Mouse (Mus musculus) neural tube, embryonic 11.5 days (tissue): ENCODE measurements around the gene Cldn1. TPM values are rescaled to one million over a fixed set of nuclear protein-coding genes. Genes with fewer than 3 reads are reported as not detected.

Source experiments
- ATAC-seq: fragments of 200-750 bp; cut with Nextera tagmentation; 2 replicates; pipeline ENCODE4 v1.8.0; 2017; ENCODE audit warnings: moderate number of reproducible peaks, mild to moderate bottlenecking, moderate TSS enrichment, moderate library complexity; ENCODE audit not compliant: insufficient read depth, low FRiP score, low TSS enrichment
- DNase-seq: peaks from one replicate; pipeline ENCODE4 v3.0.0-alpha.2; 2015; ENCODE audit warnings: low spot score
- H3K27ac ChIP-seq: fragments of 300-500 bp; sonication (generic); 2 replicates; pipeline ENCODE4 v1.5.1; 2014; ENCODE audit warnings: low read depth, mild to moderate bottlenecking, low read length
- H3K27me3 ChIP-seq: fragments of 300-500 bp; sonication (generic); 2 replicates; pipeline ENCODE4 v1.6.1; 2014; ENCODE audit warnings: mild to moderate bottlenecking, low read length, mixed read lengths; ENCODE audit not compliant: control insufficient read depth, insufficient read depth
- H3K36me3 ChIP-seq: fragments of 300-500 bp; sonication (generic); 2 replicates; pipeline ENCODE4 v1.6.1; 2014; ENCODE audit warnings: mild to moderate bottlenecking, low read length, moderate library complexity, mixed read lengths; ENCODE audit not compliant: control insufficient read depth, insufficient read depth
- H3K4me1 ChIP-seq: fragments of 300-500 bp; sonication (generic); 2 replicates; pipeline ENCODE4 v1.6.1; 2014; ENCODE audit warnings: low read length, mixed read lengths; ENCODE audit not compliant: control insufficient read depth, insufficient read depth
- H3K4me2 ChIP-seq: fragments of 300-500 bp; sonication (generic); 2 replicates; pipeline ENCODE4 v1.6.1; 2014; ENCODE audit warnings: low read depth, mild to moderate bottlenecking, moderate library complexity
- H3K4me3 ChIP-seq: fragments of 300-500 bp; sonication (generic); 2 replicates; pipeline ENCODE4 v1.5.1; 2014; ENCODE audit warnings: low read depth, low read length
- H3K9ac ChIP-seq: fragments of 300-500 bp; sonication (generic); 2 replicates; pipeline ENCODE4 v1.6.1; 2014; ENCODE audit warnings: mild to moderate bottlenecking, low read length
- H3K9me3 ChIP-seq: fragments of 300-500 bp; sonication (generic); 2 replicates; pipeline ENCODE4 v1.6.1; 2016; ENCODE audit warnings: low read length; ENCODE audit not compliant: control insufficient read depth
- WGBS: fragments of 180-500 bp; shearing (Covaris S2); extraction: QIAGEN DNeasy Blood & Tissue Kit; methylation state at CpG from one replicate; pipeline ENCODE4 v1.1.7; 2014; 5-methylcytosine and 5-hydroxymethylcytosine counted together
- polyA plus RNA-seq: library from polyadenylated mRNA; unstranded; fragments of >200 nt; fragmentation: Nextera tagmentation; extraction: Ambion mirVana; gene quantifications from 2 replicates; pipeline ENCODE4 v1.2.1, GENCODE M21; 2014

The Cldn1 gene
- polyA plus RNA-seq = 2.7 and 4.8 TPM in 2 replicates

DNA sequence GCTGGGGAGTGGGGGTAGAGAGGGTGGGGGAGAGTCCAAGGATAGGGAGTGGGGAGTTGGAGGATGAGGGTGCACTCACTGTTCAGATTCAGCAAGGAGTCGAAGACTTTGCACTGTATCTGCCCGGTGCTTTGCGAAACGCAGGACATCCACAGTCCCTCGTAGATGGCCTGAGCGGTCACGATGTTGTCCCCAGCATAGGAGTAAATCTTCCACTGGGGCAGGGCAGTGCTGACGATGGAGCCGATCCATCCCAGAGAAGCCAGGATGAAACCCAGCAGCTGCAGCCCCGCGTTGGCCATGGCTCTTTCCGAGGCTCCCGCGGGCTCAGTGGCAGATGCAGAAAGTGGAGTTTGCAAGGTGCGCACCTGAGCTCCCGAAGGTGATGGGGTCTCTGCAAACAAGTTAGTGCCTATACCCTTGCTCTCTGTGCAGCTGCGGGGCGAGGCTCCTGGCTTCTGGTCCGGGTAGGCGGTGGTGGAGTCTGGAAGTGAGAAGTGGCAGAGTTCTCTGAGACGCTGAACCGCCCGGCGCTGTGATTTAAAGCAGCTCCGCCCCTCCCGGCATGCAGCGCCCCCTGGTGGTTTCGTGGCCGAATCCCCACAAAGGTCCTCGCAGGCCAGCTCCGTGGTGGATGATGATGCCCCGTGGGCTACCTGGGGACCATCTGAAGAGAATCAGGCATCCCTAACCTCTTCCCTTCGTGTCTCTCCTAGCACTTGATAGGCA, at the start of gene Cldn1:
TSS of gene Cldn1 (minus strand) at position 517 of the 729 bp plus-strand sequence.
- H3K36me3 ChIP-seq = no peaks in the 10 kb centered on the region
- H3K9ac ChIP-seq = peak within 1 kb of the TSS; percentile 52
- DNase-seq (peak; percentile 90), ATAC-seq (peak; percentile 89)
- H3K4me2 ChIP-seq = peak within 1 kb of the TSS; percentile 84
- H3K27ac ChIP-seq = no peak within 1 kb of the TSS
- peak within 1 kb of the TSS; percentile 40 for H3K4me3 ChIP-seq
- H3K9me3 ChIP-seq = no peaks in the 10 kb centered on the region
- 4% methylated on average over 33 of the region's 33 CpGs for WGBS
- H3K4me1 ChIP-seq = no peaks in the 10 kb centered on the region
- no peaks in the 10 kb centered on the region for H3K27me3 ChIP-seq

DNA sequence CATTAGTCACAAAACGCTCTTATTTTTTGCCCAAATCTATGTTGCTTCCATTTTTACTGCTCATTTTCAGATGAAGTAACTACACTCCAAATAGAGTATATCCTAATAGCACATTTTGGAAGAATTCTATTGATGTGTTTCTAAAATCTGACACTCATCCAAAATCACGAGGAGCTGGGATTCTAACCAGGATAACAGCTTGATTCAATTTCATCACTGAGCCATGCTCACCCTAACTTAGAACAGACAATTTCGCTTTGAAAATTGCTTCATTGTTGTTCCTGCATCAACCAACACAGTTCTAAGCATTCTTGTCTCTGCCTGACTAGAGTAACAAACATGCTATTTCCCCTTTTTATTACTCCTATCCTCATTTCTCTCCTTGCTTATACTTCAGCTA, 47.0 kb upstream of the Cldn1 start:
- no peak overlapping the region for H3K4me3 ChIP-seq
- no peak overlapping the region for H3K9ac ChIP-seq
- no peak overlapping the region for H3K4me2 ChIP-seq
- 94% methylated on average over 3 of the region's 3 CpGs for WGBS
- H3K4me1 ChIP-seq = no peaks in the 10 kb centered on the region
- no peak overlapping the region for H3K27ac ChIP-seq
- no peak for ATAC-seq
- H3K36me3 ChIP-seq = no peaks in the 10 kb centered on the region
- H3K27me3 ChIP-seq = no peaks in the 10 kb centered on the region
- no peaks in the 10 kb centered on the region for H3K9me3 ChIP-seq
- no peak for DNase-seq

DNA sequence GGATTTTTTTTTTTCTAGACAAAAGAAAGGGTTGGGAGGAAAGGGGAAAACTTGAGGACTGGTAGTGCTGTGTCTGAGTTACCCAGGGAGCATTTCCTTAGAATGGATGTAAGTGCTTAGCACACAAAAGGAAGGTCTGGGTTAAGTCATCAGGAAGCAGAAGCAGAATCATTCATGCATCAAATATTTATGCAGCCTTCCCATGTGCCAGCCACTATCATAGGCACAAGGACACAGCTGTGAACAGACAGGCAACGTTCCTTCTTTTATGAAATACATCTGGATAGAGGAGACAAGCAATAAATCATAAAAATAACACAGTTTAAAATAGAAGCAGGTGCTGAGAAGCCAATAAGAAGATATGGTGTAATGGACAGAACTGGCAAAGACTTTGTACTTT, 32.4 kb upstream of the Cldn1 start:
- Histone ChIP-seq H3K36me3 (no peaks in the 10 kb centered on the region), H3K9me3 (no peaks in the 10 kb centered on the region), H3K4me3 (no peak overlapping the region), H3K4me1 (no peaks in the 10 kb centered on the region), H3K9ac (no peak overlapping the region), H3K27me3 (no peaks in the 10 kb centered on the region), H3K4me2 (no peak overlapping the region), H3K27ac (no peak overlapping the region)
- no peak for DNase-seq
- ATAC-seq = 0 out of 2 replicates have a peak, but pooled peaks have one; percentile 38
- 49% methylated on average over 1 of the region's 1 CpGs for WGBS

DNA sequence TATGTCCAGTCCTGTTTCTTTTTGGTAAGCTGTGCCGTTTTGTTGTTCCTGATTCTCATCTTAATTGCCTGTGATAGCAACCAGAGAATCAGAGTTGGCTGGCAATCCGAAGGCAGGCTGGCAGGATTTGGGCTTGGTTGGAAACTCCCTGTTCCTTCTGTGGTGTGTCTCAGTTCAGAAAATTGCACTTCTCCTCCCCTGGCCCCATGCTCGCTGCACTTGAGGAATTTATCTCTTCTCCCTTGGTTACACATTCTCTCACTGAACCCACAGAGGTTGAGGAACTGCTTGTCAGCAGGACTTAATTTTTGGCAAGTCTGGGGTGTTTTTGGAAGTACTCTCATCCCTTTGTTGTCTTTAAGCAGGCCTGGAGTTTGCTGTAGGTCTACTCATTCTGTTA, 29.3 kb upstream of the Cldn1 start:
- WGBS = 68% methylated on average over 3 of the region's 3 CpGs
- no peaks in the 10 kb centered on the region for H3K36me3 ChIP-seq
- no peaks in the 10 kb centered on the region for H3K9me3 ChIP-seq
- H3K27ac ChIP-seq = no peak overlapping the region
- ATAC-seq (no peak), DNase-seq (no peak)
- no peak overlapping the region for H3K9ac ChIP-seq
- no peak overlapping the region for H3K4me3 ChIP-seq
- H3K4me2 ChIP-seq = no peak overlapping the region
- H3K27me3 ChIP-seq = no peaks in the 10 kb centered on the region
- no peaks in the 10 kb centered on the region for H3K4me1 ChIP-seq

DNA sequence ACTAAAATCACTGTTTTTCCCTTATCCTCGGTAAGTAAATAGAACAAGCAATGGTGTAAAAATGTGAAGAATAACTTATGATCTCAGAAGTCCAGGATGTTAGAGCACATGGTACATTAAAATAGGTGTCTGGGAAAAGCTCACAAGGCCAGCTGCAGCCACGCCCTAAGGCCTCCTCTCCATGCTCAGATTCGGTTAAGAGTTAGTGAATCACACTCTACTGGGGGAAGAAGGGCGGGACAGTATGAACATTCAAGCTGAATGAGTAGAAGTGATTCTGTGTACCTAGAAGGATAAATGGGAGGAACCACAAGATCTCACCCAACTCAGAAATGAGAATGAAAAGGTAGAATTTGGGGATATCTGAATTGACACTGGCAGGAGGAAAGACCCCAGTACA, 28.9 kb upstream of the Cldn1 start:
- no peak overlapping the region for H3K4me3 ChIP-seq
- DNase-seq = no peak

DNA sequence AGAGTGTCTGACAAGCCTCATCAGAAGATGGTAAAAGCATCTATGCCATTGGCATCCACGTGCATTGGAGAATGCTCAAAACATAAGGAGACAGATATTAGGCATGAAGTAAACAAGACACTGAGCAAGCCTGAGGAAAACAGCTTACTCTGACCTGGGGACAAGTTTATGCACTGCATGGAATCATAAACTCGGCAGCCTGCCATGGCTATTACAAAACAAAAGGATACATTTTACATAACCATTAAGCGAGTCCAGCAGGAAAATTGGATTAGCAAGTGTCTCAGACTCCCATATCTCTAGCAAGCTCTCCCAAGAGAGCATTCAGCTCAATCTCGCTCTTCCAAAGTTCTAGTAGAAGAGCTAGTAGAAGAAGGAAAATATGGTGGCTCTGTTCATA, 19.3 kb upstream of the Cldn1 start:
- DNase-seq (no peak), ATAC-seq (no peak)
- Histone ChIP-seq H3K9ac (no peak overlapping the region), H3K27ac (no peak overlapping the region), H3K9me3 (no peaks in the 10 kb centered on the region), H3K4me2 (no peak overlapping the region), H3K4me1 (no peaks in the 10 kb centered on the region), H3K36me3 (no peaks in the 10 kb centered on the region), H3K27me3 (no peaks in the 10 kb centered on the region), H3K4me3 (no peak overlapping the region)
- WGBS = 83% methylated on average over 4 of the region's 4 CpGs

More for the DNA sequence above, 28.9 kb upstream of the Cldn1 start:
- Histone ChIP-seq H3K27ac (no peak overlapping the region), H3K4me2 (no peak overlapping the region), H3K4me1 (no peaks in the 10 kb centered on the region), H3K36me3 (no peaks in the 10 kb centered on the region), H3K9ac (no peak overlapping the region), H3K27me3 (no peaks in the 10 kb centered on the region), H3K9me3 (no peaks in the 10 kb centered on the region)
- ATAC-seq = no peak
- 83% methylated on average over 4 of the region's 4 CpGs for WGBS

DNA sequence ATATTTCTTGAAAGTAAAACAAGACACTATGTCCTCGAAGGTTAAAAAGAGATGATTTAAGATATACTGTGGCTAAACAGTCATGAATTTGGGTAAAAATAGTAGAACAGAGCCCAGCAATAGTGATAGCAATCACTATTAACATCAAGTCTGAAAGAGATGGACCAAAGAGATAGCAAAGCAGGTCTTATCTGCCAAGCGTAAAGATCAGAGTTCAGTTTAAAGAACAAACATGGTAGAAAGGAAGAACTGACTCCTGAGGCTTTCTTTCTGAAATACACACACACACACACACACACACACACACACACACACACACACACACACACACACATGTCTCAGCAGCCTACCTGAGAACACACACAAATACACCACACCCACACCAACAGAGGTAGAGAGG, 14.5 kb upstream of the Cldn1 start:
- H3K36me3 ChIP-seq = no peaks in the 10 kb centered on the region
- no peak overlapping the region for H3K27ac ChIP-seq
- DNase-seq = no peak
- 94% methylated on average over 2 of the region's 2 CpGs for WGBS
- H3K4me2 ChIP-seq = no peak overlapping the region
- H3K27me3 ChIP-seq = no peaks in the 10 kb centered on the region
- H3K4me3 ChIP-seq = no peak overlapping the region
- H3K9ac ChIP-seq = no peak overlapping the region
- H3K4me1 ChIP-seq = no peaks in the 10 kb centered on the region
- no peak for ATAC-seq
- no peaks in the 10 kb centered on the region for H3K9me3 ChIP-seq

DNA sequence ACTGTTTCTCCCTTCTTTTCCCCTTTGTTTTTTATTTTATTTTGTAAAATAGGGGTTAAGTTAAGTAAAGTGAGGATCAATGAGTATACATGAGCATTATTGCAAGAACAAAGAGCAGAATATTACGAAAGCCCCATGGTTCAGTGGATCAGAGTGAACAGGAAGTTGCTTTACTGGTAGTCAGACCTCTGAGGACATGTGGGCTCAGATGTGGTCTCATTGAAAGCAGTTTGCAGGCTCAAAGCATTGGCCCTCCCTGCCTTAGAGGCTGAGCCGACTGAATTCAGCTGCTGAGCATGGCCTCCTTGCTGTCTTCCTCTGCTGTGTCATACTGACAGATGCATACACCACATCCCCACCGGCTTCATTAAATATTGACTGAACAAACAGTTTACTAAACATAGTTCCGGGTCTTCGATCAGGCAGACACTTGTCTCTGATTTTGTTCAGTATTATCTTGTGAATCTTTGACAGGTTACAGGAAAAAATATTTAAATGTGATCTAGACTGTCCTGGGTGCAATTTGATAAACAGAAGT, 12.5 kb upstream of the Cldn1 start:
- 86% methylated on average over 5 of the region's 5 CpGs for WGBS
- DNase-seq (no peak), ATAC-seq (no peak)

DNA sequence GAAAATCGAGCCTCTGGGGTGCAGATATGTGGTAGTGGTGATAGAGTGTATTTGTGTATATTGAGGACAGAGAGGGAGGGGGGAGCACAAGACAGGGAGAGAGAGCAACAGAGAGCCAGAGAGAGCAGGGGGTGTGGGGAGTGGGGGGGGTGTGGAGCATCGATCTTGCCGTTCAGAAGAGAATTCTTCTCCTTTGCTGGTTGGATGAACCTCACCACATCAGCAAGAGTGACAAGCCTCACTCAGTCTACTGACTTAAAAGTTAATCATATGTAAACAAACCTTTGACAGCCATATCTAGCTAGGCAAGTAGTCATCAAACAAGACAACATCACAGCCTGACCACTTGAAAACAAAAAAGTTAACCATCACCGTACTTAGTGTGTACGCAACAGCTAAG, 5.5 kb upstream of the Cldn1 start:
- no peak for DNase-seq
- no peaks in the 10 kb centered on the region for H3K9me3 ChIP-seq
- no peak overlapping the region for H3K4me2 ChIP-seq
- H3K27me3 ChIP-seq = no peaks in the 10 kb centered on the region
- ATAC-seq = no peak
- no peak overlapping the region for H3K27ac ChIP-seq
- 88% methylated on average over 5 of the region's 5 CpGs for WGBS
- no peak overlapping the region for H3K9ac ChIP-seq
- H3K4me1 ChIP-seq = no peaks in the 10 kb centered on the region
- H3K36me3 ChIP-seq = no peaks in the 10 kb centered on the region
- H3K4me3 ChIP-seq = no peak overlapping the region

More for the DNA sequence above, 12.5 kb upstream of the Cldn1 start:
- Histone ChIP-seq H3K4me1 (no peaks in the 10 kb centered on the region), H3K9ac (no peak overlapping the region), H3K4me2 (no peak overlapping the region), H3K27me3 (no peaks in the 10 kb centered on the region), H3K27ac (no peak overlapping the region), H3K9me3 (no peaks in the 10 kb centered on the region), H3K4me3 (no peak overlapping the region), H3K36me3 (no peaks in the 10 kb centered on the region)
